Mouse (Mus musculus): ENCODE results near the gene Sphkap.

DNA sequence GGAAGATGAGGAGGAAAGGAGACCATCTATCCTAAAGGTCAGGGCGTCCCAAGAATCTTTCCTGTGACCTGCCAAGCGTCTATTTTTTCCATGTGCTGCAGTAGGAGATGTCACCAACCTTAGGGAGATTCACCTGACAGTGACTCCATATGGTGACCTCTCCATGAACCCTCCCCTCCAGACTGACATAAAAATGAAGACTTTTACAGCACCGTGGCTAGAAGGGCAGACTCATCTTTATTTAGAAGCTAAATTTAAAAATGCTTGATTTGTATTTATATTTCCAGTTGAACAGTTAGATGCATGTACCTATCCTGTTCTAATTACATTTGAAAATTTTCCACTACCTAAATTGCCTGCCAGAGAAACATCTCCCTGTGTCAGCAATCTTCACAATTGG lies 180.1 kb downstream of the Sphkap start:
- TF ChIP-seq CTCF (conservative IDR thresholded peaks at IDR 0.05; ENCODE audit: low read length) = no peak
- no peak for TF ChIP-seq NANOG (IDR thresholded peaks at IDR 0.05; ENCODE audit: borderline replicate concordance, low read length)
- TF ChIP-seq POU5F1 (IDR thresholded peaks at IDR 0.05; ENCODE audit: borderline replicate concordance, low read length) = no peak
